Mouse (Mus musculus) MEL (cell line): ENCODE results near the gene Try10. TPM values are rescaled to one million over a fixed set of nuclear protein-coding genes. Genes with fewer than 3 reads are reported as not detected.
"Not testable (repeated sequence)": the region's sequence is repeated elsewhere in the genome, so short reads cannot be mapped to it uniquely, and the experiment has no call there.

Experiments
- DNase-seq: peaks from one replicate; pipeline ENCODE4 v3.0.0; 2011; ENCODE audit warnings: low read depth, low spot score
- H3K27ac ChIP-seq: 2 replicates; pipeline ENCODE4 v1.5.1; 2012; ENCODE audit warnings: low read depth, mild to moderate bottlenecking, control low read depth, low read length, moderate library complexity; ENCODE audit not compliant: control insufficient read depth
- H3K27me3 ChIP-seq, 2 experiments: fragments of 150-350 bp in 1 of 2; sonication (generic) in 1 of 2; 2 replicates each; pipeline ENCODE4 v1.6.1; 2012; ENCODE audit warnings: low read length in 2 of 2, mild to moderate bottlenecking in 2 of 2, improper control_type of control experiment in 1 of 2, moderate library complexity in 1 of 2; ENCODE audit not compliant: insufficient read depth in 2 of 2, control insufficient read depth in 1 of 2
- H3K36me3 ChIP-seq, 2 experiments: 2 replicates each; pipeline ENCODE4 v1.6.1; 2012 to 2014; ENCODE audit warnings: low read length in 2 of 2, improper control_type of control experiment in 1 of 2, inconsistent platforms in 1 of 2, mild to moderate bottlenecking in 1 of 2; ENCODE audit not compliant: insufficient read depth in 2 of 2, control insufficient read depth in 1 of 2
- H3K4me1 ChIP-seq, 2 experiments: fragments of 150-350 bp in 1 of 2; sonication (generic) in 1 of 2; 2 replicates each; pipeline ENCODE4 v1.6.1; 2012; ENCODE audit warnings: low read length in 2 of 2, improper control_type of control experiment in 1 of 2, mild to moderate bottlenecking in 1 of 2; ENCODE audit not compliant: insufficient read depth in 2 of 2, control insufficient read depth in 1 of 2
- H3K4me3 ChIP-seq, 2 experiments: fragments of 150-350 bp in 1 of 2; sonication (generic) in 1 of 2; 2 replicates each; pipeline ENCODE4 v1.5.1; 2012; ENCODE audit warnings: low read depth in 2 of 2, low read length in 2 of 2, mild to moderate bottlenecking in 2 of 2, moderate library complexity in 2 of 2, control low read depth in 1 of 2, improper control_type of control experiment in 1 of 2; ENCODE audit not compliant: control insufficient read depth in 1 of 2, insufficient read depth in 1 of 2
- H3K79me2 ChIP-seq: 2 replicates; pipeline ENCODE4 v1.6.1; 2012; ENCODE audit warnings: mild to moderate bottlenecking, low read length, moderate library complexity; ENCODE audit not compliant: control insufficient read depth, poor library complexity, insufficient read depth
- H3K9ac ChIP-seq: 2 replicates; pipeline ENCODE4 v1.6.1; 2012; ENCODE audit warnings: low read depth, mild to moderate bottlenecking, control low read depth, low read length, moderate library complexity; ENCODE audit not compliant: control insufficient read depth, poor library complexity, severe bottlenecking
- H3K9me3 ChIP-seq: fragments of 150-350 bp; sonication (generic); replicated peaks from 2 replicates; pipeline ENCODE4 v1.6.1; 2012; ENCODE audit warnings: mild to moderate bottlenecking, low read length, improper control_type of control experiment, moderate library complexity; ENCODE audit not compliant: insufficient read depth
- CTCF ChIP-seq, 3 experiments: IDR thresholded peaks in 2 of 3; conservative IDR thresholded peaks in 1 of 3; 2 replicates each; pipeline ENCODE4 v1.5.1; 2011 to 2012; ENCODE audit warnings: low read length in 3 of 3, low read depth in 2 of 3, mild to moderate bottlenecking in 2 of 3, improper control_type of control experiment in 1 of 3, inconsistent platforms in 1 of 3, mixed read lengths in 1 of 3, moderate library complexity in 1 of 3; ENCODE audit not compliant: control insufficient read depth in 1 of 3, insufficient read depth in 1 of 3, poor library complexity in 1 of 3, severe bottlenecking in 1 of 3
- ELF1 ChIP-seq: IDR thresholded peaks from 2 replicates; pipeline ENCODE4 v1.6.1; 2014; ENCODE audit warnings: low read depth, mild to moderate bottlenecking, inconsistent platforms, low read length, improper control_type of control experiment, moderate library complexity
- ETS1 ChIP-seq: IDR thresholded peaks from 2 replicates; pipeline ENCODE4 v1.6.1; 2012; ENCODE audit warnings: low read depth, mild to moderate bottlenecking, inconsistent platforms, low read length, improper control_type of control experiment, moderate library complexity
- GATA1 ChIP-seq: IDR thresholded peaks from 2 replicates; pipeline ENCODE4 v1.6.1; 2011; ENCODE audit warnings: low read depth, low read length, improper control_type of control experiment
- KAT2A ChIP-seq: conservative IDR thresholded peaks from 2 replicates; pipeline ENCODE4 v1.6.1; 2012; ENCODE audit warnings: low read depth, low read length, improper control_type of control experiment, inconsistent platforms
- MYC ChIP-seq: IDR thresholded peaks from 2 replicates; pipeline ENCODE4 v1.6.1; 2011; ENCODE audit warnings: low read depth, mild to moderate bottlenecking, low read length, improper control_type of control experiment, moderate library complexity
- SMC3 ChIP-seq: IDR thresholded peaks from 2 replicates; pipeline ENCODE4 v1.6.1; 2011; ENCODE audit warnings: low read depth, low read length, improper control_type of control experiment
- USF2 ChIP-seq, 2 experiments: IDR thresholded peaks; 2 replicates each; pipeline ENCODE4 v1.6.1; 2011 to 2012; ENCODE audit warnings: improper control_type of control experiment in 2 of 2, low read length in 2 of 2, borderline replicate concordance in 1 of 2, inconsistent platforms in 1 of 2, low read depth in 1 of 2, mild to moderate bottlenecking in 1 of 2; ENCODE audit not compliant: insufficient read depth in 1 of 2
- polyA plus RNA-seq, 2 experiments: library from polyadenylated mRNA; stranded (reverse) in 1 of 2; unstranded in 1 of 2; fragments of >175 nt in 1 of 2; fragments of >200 nt in 1 of 2; gene quantifications; 2 replicates each; pipeline versions ENCODE4 v1.2.1 to v1.2.4; 2012; ENCODE audit warnings: low replicate concordance in 2 of 2, low read depth in 1 of 2; ENCODE audit not compliant: insufficient read length in 2 of 2, insufficient read depth in 1 of 2, missing spikeins in 1 of 2
- total RNA-seq: library from RNA; depleted of rRNA; stranded (reverse); fragments of 300-350 nt; gene quantifications from 2 replicates; pipeline ENCODE4 v1.2.3, GENCODE M21; 2012; rRNA removed

The Try10 gene
- not detected in 2 replicates for total RNA-seq
- not detected for polyA plus RNA-seq

DNA sequence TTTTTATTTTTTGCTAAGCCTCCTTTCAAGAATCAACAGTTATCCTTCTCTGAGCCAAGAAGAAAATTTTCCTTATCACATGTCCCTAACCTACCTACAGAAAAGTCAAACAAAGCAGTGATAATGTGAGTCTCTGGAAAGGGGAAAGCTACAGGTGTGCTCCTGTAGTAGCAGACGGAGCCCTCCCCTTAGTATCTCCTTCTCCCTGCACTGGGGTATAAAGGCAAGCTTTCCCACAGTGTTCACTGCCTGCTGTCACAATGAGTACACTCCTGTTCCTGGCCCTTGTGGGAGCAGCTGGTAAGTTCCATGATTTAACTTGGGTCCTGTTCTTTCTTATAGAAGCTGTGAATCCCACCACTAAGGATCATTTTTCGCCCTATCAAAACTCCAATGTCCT lies at the start of gene Try10:
Gene Try10, plus strand, starts transcription at position 174 of the 400 bp plus-strand sequence.
- no peaks in the 10 kb centered on the region for H3K36me3 ChIP-seq
- H3K4me3 ChIP-seq: no peak within 1 kb of the TSS
- H3K4me1 ChIP-seq: no peaks in the 10 kb centered on the region
- H3K9me3 ChIP-seq: no peaks in the 10 kb centered on the region
- no peaks in the 10 kb centered on the region for H3K79me2 ChIP-seq
- TF ChIP-seq SMC3 (no peak), USF2 (IDR thresholded peaks at IDR 0.05; ENCODE audit: borderline replicate concordance in 1 of 2, insufficient read depth in 1 of 2, low read depth in 1 of 2, low read length in 2 of 2) (no peak), KAT2A (no peak), CTCF (IDR thresholded peaks at IDR 0.05 in 2 of 3, conservative IDR thresholded peaks at IDR 0.05 in 1 of 3; ENCODE audit: control insufficient read depth in 1 of 3, insufficient read depth in 1 of 3, low read depth in 2 of 3, low read length in 3 of 3, poor library complexity in 1 of 3, severe bottlenecking in 1 of 3) (no peak), GATA1 (no peak), ELF1 (no peak), MYC (no peak), ETS1 (no peak)
- no peak within 1 kb of the TSS for H3K9ac ChIP-seq
- no peak for DNase-seq
- no peaks in the 10 kb centered on the region for H3K27me3 ChIP-seq
- no peak within 1 kb of the TSS for H3K27ac ChIP-seq

DNA sequence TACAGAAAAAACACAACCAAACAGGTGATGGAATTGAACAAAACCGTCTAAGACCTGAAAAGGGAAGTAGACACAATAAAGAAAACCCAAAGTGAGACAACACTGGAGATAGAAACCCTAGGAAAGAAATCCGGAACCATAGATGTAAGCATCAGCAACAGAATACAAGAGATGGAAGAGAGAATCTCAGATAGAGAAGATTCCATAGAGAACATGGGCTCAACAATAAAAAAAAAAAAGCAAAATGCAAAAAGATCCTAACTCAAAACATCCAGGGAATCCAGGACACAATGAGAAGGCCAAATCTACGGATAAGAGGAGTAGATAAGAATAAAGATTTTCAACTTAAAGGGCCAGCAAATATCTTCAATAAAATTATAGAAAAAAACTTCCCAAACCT lies 37.2 kb upstream of the Try10 start, which contains the start of gene Try5:
Gene Try5, minus strand, starts transcription at position 101 of the 400 bp plus-strand sequence.
- H3K36me3 ChIP-seq: not testable (repeated sequence)

DNA sequence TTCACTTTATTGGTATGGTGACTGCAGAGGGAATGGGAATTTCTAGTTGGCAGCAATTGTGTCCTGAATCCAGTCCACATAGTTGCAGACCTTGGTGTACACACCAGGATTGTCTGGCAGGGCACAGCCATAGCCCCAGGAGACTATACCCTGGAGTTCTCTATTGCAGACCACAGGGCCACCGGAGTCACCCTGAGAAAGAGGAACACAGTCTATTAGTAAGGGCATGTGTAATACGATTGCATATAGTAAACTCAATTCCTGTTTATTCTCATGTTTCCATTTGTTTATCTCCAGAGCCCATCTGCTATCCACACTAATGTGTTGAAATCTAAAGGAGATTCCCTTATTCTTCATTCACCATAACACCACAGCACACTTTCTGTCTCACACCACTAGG lies 19.9 kb downstream of the Try10 start:
- not testable (repeated sequence) for H3K4me1 ChIP-seq, H3K27ac ChIP-seq, H3K9ac ChIP-seq, H3K36me3 ChIP-seq, H3K79me2 ChIP-seq, H3K9me3 ChIP-seq, DNase-seq, H3K27me3 ChIP-seq, H3K4me3 ChIP-seq

More for the DNA sequence above, 37.2 kb upstream of the Try10 start, which contains the start of gene Try5:
- H3K9ac ChIP-seq, H3K9me3 ChIP-seq, H3K4me3 ChIP-seq, H3K79me2 ChIP-seq, H3K27ac ChIP-seq, H3K4me1 ChIP-seq, DNase-seq, H3K27me3 ChIP-seq: not testable (repeated sequence)

DNA sequence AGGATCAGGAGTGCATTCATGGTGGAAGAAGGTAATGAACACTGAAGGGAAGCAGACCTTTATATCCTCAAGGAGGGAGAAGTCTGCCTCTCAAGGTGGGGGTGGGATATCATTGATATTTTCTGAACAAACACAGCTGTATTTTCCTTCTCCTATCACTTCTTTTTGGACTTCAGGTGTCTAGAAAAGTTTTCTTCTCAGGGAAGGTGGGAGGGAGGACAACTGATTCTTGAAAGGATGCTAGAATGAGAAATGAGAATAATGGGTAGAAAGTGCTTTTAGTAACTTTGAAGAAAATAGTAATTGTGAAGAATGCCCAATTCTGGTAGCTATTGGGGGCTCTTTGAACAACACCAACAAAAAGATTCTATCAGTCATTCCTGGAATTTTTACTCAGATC lies 23.7 kb downstream of the Try10 start, which contains the start of gene Prss3:
Gene Prss3, minus strand, starts transcription at position 101 of the 400 bp plus-strand sequence.
- H3K9me3 ChIP-seq, H3K27me3 ChIP-seq, H3K9ac ChIP-seq, H3K27ac ChIP-seq, H3K36me3 ChIP-seq, DNase-seq, H3K4me1 ChIP-seq, H3K79me2 ChIP-seq, H3K4me3 ChIP-seq: not testable (repeated sequence)
